Mouse (Mus musculus): Measurements from ENCODE around the gene Dtx1. TPM values are rescaled to one million over a fixed set of nuclear protein-coding genes. Genes with fewer than 3 reads are reported as not detected.

Gene Dtx1
- total and polyA plus RNA-seq, 2 experiments from 2014 or later = 65.2 to 193 TPM

DNA sequence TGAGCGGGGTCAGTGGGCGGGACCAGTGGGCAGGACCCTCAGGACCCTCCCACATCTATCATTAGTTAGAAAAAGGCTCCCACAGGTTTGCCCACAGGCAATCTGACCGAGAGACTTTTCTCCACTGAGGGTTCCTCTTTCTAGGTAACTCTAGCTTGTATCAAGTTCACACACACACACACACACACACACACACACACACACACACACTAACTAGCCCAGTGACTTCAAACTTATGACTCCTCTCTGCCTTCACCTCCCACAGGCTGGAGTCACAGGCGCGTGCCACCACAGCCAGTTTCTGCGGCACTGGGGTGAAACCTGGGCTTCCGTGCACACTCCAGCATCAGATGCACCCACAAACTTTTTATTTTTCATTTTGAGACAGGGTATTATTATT lies 43.0 kb downstream of the Dtx1 start:
- H3K27ac ChIP-seq (ENCODE audit: low read depth, low read length) = no peak overlapping the region
- H3K4me2 ChIP-seq (ENCODE audit: low read depth) = no peak overlapping the region
- H3K4me1 ChIP-seq (ENCODE audit: insufficient read depth) = no peaks in the 10 kb centered on the region
- no peak overlapping the region for H3K4me3 ChIP-seq (ENCODE audit: low read depth, low read length)
- H3K36me3 ChIP-seq (ENCODE audit: insufficient read depth) = no peaks in the 10 kb centered on the region
- no peak overlapping the region for H3K9ac ChIP-seq
- TF ChIP-seq CTCF (IDR thresholded peaks at IDR 0.05; ENCODE audit: low read depth) = no peak
- ATAC-seq = no peak
- no peaks in the 10 kb centered on the region for H3K27me3 ChIP-seq (ENCODE audit: insufficient read depth, low read length)
- 75% methylated on average over 7 of the region's 7 CpGs for WGBS
- no peaks in the 10 kb centered on the region for H3K9me3 ChIP-seq (ENCODE audit: low read length)
- DNase-seq = no peak

DNA sequence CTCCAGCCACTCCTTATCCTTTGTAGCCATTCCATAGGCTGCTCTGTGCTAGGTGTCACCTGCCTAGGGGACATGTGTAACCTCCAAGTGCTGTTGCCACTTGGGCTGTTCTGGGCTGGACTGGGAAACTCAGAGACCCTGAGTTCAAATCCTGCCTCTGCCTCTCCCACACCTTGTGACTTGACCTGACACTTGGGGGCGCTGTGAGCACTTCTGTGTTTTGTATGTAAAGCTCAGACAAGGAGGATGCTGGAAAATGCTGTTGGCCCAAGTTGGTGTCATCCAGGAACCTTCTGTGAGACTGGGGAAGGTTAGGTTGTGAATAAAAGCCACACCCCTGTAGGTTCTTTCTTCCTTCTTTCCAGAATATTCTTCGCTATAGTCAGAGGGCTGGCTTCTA lies 46.8 kb downstream of the Dtx1 start:
- Histone ChIP-seq H3K27ac (ENCODE audit: low read depth, low read length) (no peak overlapping the region), H3K36me3 (ENCODE audit: insufficient read depth) (no peaks in the 10 kb centered on the region), H3K4me3 (ENCODE audit: low read depth, low read length) (no peak overlapping the region), H3K4me1 (ENCODE audit: insufficient read depth) (no peaks in the 10 kb centered on the region), H3K9me3 (ENCODE audit: low read length) (no peaks in the 10 kb centered on the region), H3K27me3 (ENCODE audit: insufficient read depth, low read length) (no peaks in the 10 kb centered on the region), H3K9ac (no peak overlapping the region), H3K4me2 (ENCODE audit: low read depth) (no peak overlapping the region)
- 66% methylated on average over 2 of the region's 2 CpGs for WGBS
- ATAC-seq (no peak), DNase-seq (no peak)
- peak; percentile 23; the same call in 1 of the 2 replicates for TF ChIP-seq CTCF (IDR thresholded peaks at IDR 0.05; ENCODE audit: low read depth)

DNA sequence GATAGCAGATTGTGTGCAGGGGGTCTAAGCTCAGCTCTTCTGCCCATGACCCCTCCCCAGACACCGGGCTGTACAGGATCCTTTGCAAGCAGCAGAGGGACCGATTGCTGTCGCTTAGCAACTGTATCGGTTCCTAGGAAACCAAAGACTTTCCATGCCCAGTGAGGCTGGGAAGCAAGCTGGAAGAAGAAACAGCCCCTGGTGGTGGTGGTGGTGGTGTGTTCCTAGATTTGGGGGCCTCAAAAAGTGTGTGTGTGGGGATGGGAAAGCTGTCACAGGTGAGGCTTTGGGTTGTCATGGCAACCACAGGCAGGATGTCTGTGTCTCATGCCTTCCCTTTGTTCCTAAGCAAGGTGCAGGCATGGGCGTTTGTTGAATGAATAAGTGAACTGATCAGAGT lies 50.9 kb downstream of the Dtx1 start:
- 22% methylated on average over 5 of the region's 5 CpGs for WGBS
- H3K27me3 ChIP-seq (ENCODE audit: insufficient read depth, low read length) = no peaks in the 10 kb centered on the region
- peak overlapping the region; percentile 93 for H3K27ac ChIP-seq (ENCODE audit: low read depth, low read length)
- H3K9me3 ChIP-seq (ENCODE audit: low read length) = no peaks in the 10 kb centered on the region
- DNase-seq = peak; percentile 90
- 0 out of 2 replicates have a peak overlapping the region, but pooled peaks have one; percentile 6 for H3K9ac ChIP-seq
- ATAC-seq = peak; percentile 90
- H3K4me1 ChIP-seq (ENCODE audit: insufficient read depth) = no peaks in the 10 kb centered on the region
- TF ChIP-seq CTCF (IDR thresholded peaks at IDR 0.05; ENCODE audit: low read depth) = peak; percentile 71
- H3K36me3 ChIP-seq (ENCODE audit: insufficient read depth) = no peaks in the 10 kb centered on the region
- H3K4me2 ChIP-seq (ENCODE audit: low read depth) = no peak overlapping the region
- H3K4me3 ChIP-seq (ENCODE audit: low read depth, low read length) = no peak overlapping the region

DNA sequence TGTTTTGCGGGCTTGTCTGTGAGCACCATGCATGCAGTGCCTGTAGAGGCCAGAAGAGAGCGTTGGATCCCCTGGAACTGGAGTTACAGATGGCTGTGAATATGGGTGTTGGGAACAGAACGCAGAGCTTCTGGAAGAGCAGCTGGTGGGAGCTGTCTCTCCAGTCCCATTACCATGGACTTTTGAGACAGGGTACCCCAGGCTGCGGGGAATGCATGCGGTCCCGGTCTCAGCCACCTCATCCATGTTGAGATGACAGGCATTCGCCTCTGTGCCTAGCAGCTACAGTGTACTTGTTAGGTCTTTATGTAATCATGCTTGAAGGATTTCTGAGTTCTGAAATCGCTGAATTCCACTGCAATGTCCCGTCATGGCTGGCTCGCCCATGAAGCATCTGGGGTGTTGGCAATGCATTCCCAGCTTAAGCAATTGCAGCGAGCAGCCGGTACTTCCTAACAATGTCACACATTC lies 55.4 kb downstream of the Dtx1 start:
- Histone ChIP-seq H3K4me2 (ENCODE audit: low read depth) (no peak overlapping the region), H3K4me1 (ENCODE audit: insufficient read depth) (no peaks in the 10 kb centered on the region), H3K9me3 (ENCODE audit: low read length) (no peaks in the 10 kb centered on the region), H3K27ac (ENCODE audit: low read depth, low read length) (peak overlapping the region; percentile 66; the same call in 1 of the 2 replicates), H3K27me3 (ENCODE audit: insufficient read depth, low read length) (no peaks in the 10 kb centered on the region), H3K9ac (no peak overlapping the region), H3K4me3 (ENCODE audit: low read depth, low read length) (no peak overlapping the region), H3K36me3 (ENCODE audit: insufficient read depth) (no peaks in the 10 kb centered on the region)
- 54% methylated on average over 12 of the region's 12 CpGs for WGBS
- TF ChIP-seq CTCF (IDR thresholded peaks at IDR 0.05; ENCODE audit: low read depth) = peak; percentile 64
- ATAC-seq (peak; percentile 63), DNase-seq (peak; percentile 88)

DNA sequence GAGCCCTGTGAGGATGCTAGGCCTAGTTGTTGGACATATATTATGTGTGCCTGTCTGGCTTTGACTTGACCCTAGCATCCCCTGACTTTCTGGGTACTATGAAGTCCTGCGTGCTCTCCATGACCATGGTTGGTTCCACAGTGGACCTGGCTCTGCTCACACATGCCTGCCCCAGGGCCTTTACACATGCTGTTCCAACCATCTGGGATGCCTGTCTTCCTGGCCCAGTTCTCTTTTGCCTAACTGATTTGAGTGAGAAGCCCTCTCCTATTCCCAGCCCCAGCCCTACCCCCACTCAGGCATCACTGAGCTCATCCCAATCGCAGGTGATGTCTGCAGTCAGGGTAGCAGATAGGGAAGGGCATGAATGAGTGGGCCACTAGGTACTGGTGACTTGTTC lies 57.9 kb downstream of the Dtx1 start:
- DNase-seq (no peak), ATAC-seq (no peak)
- Histone ChIP-seq H3K9me3 (ENCODE audit: low read length) (no peaks in the 10 kb centered on the region), H3K9ac (no peak overlapping the region), H3K4me2 (ENCODE audit: low read depth) (no peak overlapping the region), H3K4me1 (ENCODE audit: insufficient read depth) (peaks cover 5% of the 10 kb centered on the region; the same call in 1 of the 2 replicates), H3K27me3 (ENCODE audit: insufficient read depth, low read length) (peaks cover 14% of the 10 kb centered on the region), H3K27ac (ENCODE audit: low read depth, low read length) (peak overlapping the region; percentile 35; the same call in 1 of the 2 replicates), H3K4me3 (ENCODE audit: low read depth, low read length) (no peak overlapping the region), H3K36me3 (ENCODE audit: insufficient read depth) (no peaks in the 10 kb centered on the region)
- WGBS = 70% methylated on average over 2 of the region's 2 CpGs
- TF ChIP-seq CTCF (IDR thresholded peaks at IDR 0.05; ENCODE audit: low read depth) = no peak

DNA sequence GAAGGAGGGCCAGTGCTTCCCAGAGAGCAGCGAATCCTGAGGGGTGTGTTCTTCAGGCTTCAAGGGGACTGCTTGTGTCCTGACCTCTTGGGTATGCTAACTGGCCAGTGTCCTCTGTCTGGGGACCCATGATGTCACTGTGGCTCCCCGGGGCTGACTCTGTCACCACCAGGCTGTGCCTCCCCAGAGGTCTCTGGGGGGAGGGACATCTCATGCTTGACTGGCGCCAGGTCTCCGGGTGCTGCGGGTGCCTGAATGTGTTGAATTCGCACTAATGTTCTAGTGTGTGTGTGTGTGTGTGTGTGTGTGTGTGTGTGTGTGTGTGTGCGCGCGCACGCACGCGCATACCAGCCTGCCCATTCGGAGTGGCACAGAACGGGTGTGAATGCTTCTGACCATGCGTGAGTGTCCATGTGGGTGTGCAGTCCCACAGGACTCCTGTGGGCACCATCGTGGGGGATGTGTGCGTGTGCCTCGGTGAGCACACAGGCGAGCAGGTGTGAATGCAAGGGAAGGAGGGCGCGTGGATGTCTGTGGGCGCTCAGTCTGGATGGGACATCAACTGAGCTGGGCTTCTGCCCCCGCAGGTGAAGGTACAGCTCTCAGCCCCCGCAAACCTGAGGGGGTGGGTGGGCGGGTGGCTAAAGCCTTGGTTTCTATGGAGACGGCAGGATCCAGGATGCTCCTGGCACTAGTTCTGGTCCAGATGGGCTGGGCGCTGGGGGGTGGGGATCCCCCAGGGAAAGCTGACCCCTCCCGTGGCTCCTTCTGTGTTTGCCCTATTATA lies 58.6 kb downstream of the Dtx1 start:
- no peak for TF ChIP-seq CTCF (IDR thresholded peaks at IDR 0.05; ENCODE audit: low read depth)
- 67% methylated on average over 28 of the region's 28 CpGs for WGBS
- no peak for ATAC-seq
- Histone ChIP-seq H3K9ac (no peak overlapping the region), H3K9me3 (ENCODE audit: low read length) (no peaks in the 10 kb centered on the region), H3K4me3 (ENCODE audit: low read depth, low read length) (no peak overlapping the region), H3K27ac (ENCODE audit: low read depth, low read length) (0 out of 2 replicates have a peak overlapping the region, but pooled peaks have one; percentile 9), H3K4me2 (ENCODE audit: low read depth) (no peak overlapping the region), H3K36me3 (ENCODE audit: insufficient read depth) (no peaks in the 10 kb centered on the region), H3K27me3 (ENCODE audit: insufficient read depth, low read length) (peaks cover 15% of the 10 kb centered on the region), H3K4me1 (ENCODE audit: insufficient read depth) (peaks cover 10% of the 10 kb centered on the region; the same call in 1 of the 2 replicates)
- peak; percentile 49 for DNase-seq

DNA sequence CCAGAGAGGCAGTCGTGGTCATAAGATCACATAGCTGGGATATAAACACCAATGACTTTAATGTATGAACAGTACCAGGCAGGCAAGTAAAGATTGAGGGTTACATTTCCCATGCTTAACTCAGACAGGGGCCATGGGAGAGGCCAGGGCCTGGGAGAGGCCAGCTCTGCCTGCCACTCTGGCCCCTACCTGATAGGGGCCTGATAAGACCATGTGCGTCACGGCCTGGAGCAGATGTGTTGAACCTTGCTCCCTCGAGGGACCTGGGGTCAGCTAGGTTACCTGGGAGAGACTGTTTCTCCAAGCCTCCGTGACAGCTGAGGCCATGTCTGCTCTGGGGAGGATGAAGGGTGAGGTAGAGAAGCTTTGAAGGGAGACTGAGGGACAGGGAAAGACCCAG lies 60.5 kb downstream of the Dtx1 start:
- Histone ChIP-seq H3K9me3 (ENCODE audit: low read length) (no peaks in the 10 kb centered on the region), H3K9ac (no peak overlapping the region), H3K4me3 (ENCODE audit: low read depth, low read length) (no peak overlapping the region), H3K36me3 (ENCODE audit: insufficient read depth) (no peaks in the 10 kb centered on the region), H3K27ac (ENCODE audit: low read depth, low read length) (no peak overlapping the region), H3K4me1 (ENCODE audit: insufficient read depth) (peaks cover 10% of the 10 kb centered on the region; the same call in 1 of the 2 replicates), H3K27me3 (ENCODE audit: insufficient read depth, low read length) (peaks cover 15% of the 10 kb centered on the region), H3K4me2 (ENCODE audit: low read depth) (no peak overlapping the region)
- ATAC-seq (no peak), DNase-seq (no peak)
- 83% methylated on average over 5 of the region's 5 CpGs for WGBS
- no peak for TF ChIP-seq CTCF (IDR thresholded peaks at IDR 0.05; ENCODE audit: low read depth)

Measured in forebrain, postnatal 0 days (tissue).